Mouse (Mus musculus): ENCODE results near the gene Ubxn11. TPM values are rescaled to one million over a fixed set of nuclear protein-coding genes. Genes with fewer than 3 reads are reported as not detected.

Gene Ubxn11
- polyA plus RNA-seq (2012; rRNA removed): 14.8 and 15.0 TPM in 2 replicates

DNA sequence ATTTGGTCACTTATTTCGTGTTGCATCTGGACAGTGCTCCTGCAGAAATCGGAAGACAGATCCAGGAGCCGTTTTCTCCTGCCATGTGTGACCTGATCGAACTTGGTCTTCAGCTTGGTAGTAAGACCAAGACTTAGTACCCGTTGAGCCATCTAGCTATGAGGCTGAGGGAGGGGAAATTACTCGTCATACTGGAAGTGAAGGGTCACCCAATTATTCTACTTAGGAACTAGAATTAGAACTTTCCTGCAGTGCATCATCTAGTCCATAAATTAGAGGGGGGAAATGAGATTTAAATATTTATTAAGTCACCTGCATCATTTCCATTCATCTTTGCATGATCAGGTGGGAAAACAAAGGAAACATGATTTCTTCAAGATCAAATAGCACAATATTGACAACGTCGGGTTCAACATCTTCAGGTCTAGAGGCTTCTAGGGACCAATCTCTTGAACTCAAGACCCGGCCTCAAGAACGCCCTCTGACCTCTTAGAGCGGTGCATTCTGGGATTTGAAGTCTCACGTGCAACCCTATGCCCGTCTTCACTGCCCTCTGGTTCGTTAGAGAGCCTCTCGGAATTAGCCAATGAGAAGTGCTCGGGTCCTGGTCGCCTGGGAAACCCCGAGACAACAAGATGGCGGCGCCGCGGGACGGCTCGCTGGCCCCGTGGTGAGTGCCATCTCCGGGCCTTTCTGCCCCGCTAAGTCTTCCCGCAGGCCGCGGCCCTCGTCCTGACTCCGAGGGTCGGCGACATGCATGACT lies at the start of gene Ubxn11:
Ubxn11 (plus strand) TSS at position 592 of the 763 bp plus-strand sequence.
- WGBS: 19% methylated on average over 34 of the region's 34 CpGs
- TF ChIP-seq POLR2A (IDR thresholded peaks at IDR 0.05; ENCODE audit: borderline replicate concordance, insufficient read depth, low read length) (no peak), CTCF (IDR thresholded peaks at IDR 0.05; ENCODE audit: borderline replicate concordance, insufficient read depth, low read depth, low read length) (no peak)
- H3K4me3 ChIP-seq (replicated peaks; ENCODE audit: insufficient read depth, low read depth, low read length): peak within 1 kb of the TSS; percentile 82
- no peaks in the 10 kb centered on the region for H3K4me1 ChIP-seq (ENCODE audit: control insufficient read depth, insufficient read depth, low read length)
- peak; percentile 90 to 93 for DNase-seq
- no peaks in the 10 kb centered on the region for H3K27me3 ChIP-seq (ENCODE audit: control insufficient read depth, insufficient read depth, low read length)
- no peak within 1 kb of the TSS for H3K27ac ChIP-seq (ENCODE audit: insufficient read depth, low read length)

DNA sequence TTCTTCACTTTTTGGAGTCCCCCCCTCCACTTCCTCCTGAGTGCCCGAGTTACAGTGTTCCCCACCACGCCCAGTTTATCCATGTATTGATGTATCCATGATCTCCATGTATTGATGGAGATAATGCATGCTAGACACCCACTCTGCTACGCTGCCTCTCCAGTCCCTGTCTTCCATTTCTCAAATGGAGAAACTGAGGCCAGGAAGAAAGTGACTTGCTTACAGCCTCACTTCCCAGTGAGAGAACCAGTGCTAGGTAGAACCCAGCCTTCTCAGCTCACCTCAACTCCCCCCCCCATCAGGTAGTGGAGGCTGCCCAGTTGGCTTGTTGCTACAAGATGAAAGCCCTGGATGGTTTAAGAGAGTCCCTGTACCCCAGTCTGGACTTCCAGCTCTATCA lies 48.8 kb upstream of the Ubxn11 start, which contains the start of gene Zfp683:
Zfp683 (plus strand) TSS at position 301 of the 400 bp plus-strand sequence.
- 88% methylated on average over 3 of the region's 3 CpGs for WGBS
- no peak within 1 kb of the TSS for H3K27ac ChIP-seq (ENCODE audit: insufficient read depth, low read length)
- no peak for DNase-seq
- TF ChIP-seq CTCF (IDR thresholded peaks at IDR 0.05; ENCODE audit: borderline replicate concordance, insufficient read depth, low read depth, low read length) (no peak), POLR2A (IDR thresholded peaks at IDR 0.05; ENCODE audit: borderline replicate concordance, insufficient read depth, low read length) (no peak)
- no peak within 1 kb of the TSS for H3K4me3 ChIP-seq (replicated peaks; ENCODE audit: insufficient read depth, low read depth, low read length)
- peaks cover 7% of the 10 kb centered on the region for H3K4me1 ChIP-seq (ENCODE audit: control insufficient read depth, insufficient read depth, low read length)
- H3K27me3 ChIP-seq (ENCODE audit: control insufficient read depth, insufficient read depth, low read length): no peaks in the 10 kb centered on the region

GRCm38 (mm10) chr4:134058166-134058715 lies 44.1 kb upstream of the Ubxn11 start:
- DNase-seq: no peak
- no peaks in the 10 kb centered on the region for H3K27me3 ChIP-seq (ENCODE audit: control insufficient read depth, insufficient read depth, low read length)
- H3K4me1 ChIP-seq (ENCODE audit: control insufficient read depth, insufficient read depth, low read length): no peaks in the 10 kb centered on the region; the same call in 1 of the 2 replicates
- 34% methylated on average over 14 of the region's 14 CpGs for WGBS
- H3K4me3 ChIP-seq (replicated peaks; ENCODE audit: insufficient read depth, low read depth, low read length): no peak overlapping the region
- no peak for TF ChIP-seq CTCF (IDR thresholded peaks at IDR 0.05; ENCODE audit: borderline replicate concordance, insufficient read depth, low read depth, low read length)
- TF ChIP-seq POLR2A (IDR thresholded peaks at IDR 0.05; ENCODE audit: borderline replicate concordance, insufficient read depth, low read length): no peak
- H3K27ac ChIP-seq (ENCODE audit: insufficient read depth, low read length): no peak overlapping the region

- no peaks in the 10 kb centered on the region for H3K27me3 ChIP-seq (ENCODE audit: control insufficient read depth, insufficient read depth, low read length)
- no peak for DNase-seq
- no peak overlapping the region for H3K27ac ChIP-seq (ENCODE audit: insufficient read depth, low read length)
- no peak for TF ChIP-seq POLR2A (IDR thresholded peaks at IDR 0.05; ENCODE audit: borderline replicate concordance, insufficient read depth, low read length)
- no peak for TF ChIP-seq CTCF (IDR thresholded peaks at IDR 0.05; ENCODE audit: borderline replicate concordance, insufficient read depth, low read depth, low read length)
- H3K4me3 ChIP-seq (replicated peaks; ENCODE audit: insufficient read depth, low read depth, low read length): no peak overlapping the region
- no peaks in the 10 kb centered on the region for H3K4me1 ChIP-seq (ENCODE audit: control insufficient read depth, insufficient read depth, low read length)
- WGBS: 84% methylated on average over 6 of the region's 6 CpGs
These were observed 43.5 kb upstream of the Ubxn11 start for GRCm38 (mm10) chr4:134058908-134059307.

GRCm38 (mm10) chr4:134060135-134060865 lies 42.1 kb upstream of the Ubxn11 start, which contains the start of gene Crybg2:
Gene Crybg2 (plus strand): TSS chr4:134060815.
- H3K4me3 ChIP-seq (replicated peaks; ENCODE audit: insufficient read depth, low read depth, low read length): no peak within 1 kb of the TSS
- 54% methylated on average over 28 of the region's 28 CpGs for WGBS
- H3K27ac ChIP-seq (ENCODE audit: insufficient read depth, low read length): no peak within 1 kb of the TSS
- H3K27me3 ChIP-seq (ENCODE audit: control insufficient read depth, insufficient read depth, low read length): no peaks in the 10 kb centered on the region
- DNase-seq: no peak
- TF ChIP-seq POLR2A (IDR thresholded peaks at IDR 0.05; ENCODE audit: borderline replicate concordance, insufficient read depth, low read length) (no peak), CTCF (IDR thresholded peaks at IDR 0.05; ENCODE audit: borderline replicate concordance, insufficient read depth, low read depth, low read length) (no peak)
- no peaks in the 10 kb centered on the region for H3K4me1 ChIP-seq (ENCODE audit: control insufficient read depth, insufficient read depth, low read length)

GRCm38 (mm10) chr4:134061166-134061830 lies 41.1 kb upstream of the Ubxn11 start:
- WGBS: 50% methylated on average over 18 of the region's 18 CpGs
- TF ChIP-seq POLR2A (IDR thresholded peaks at IDR 0.05; ENCODE audit: borderline replicate concordance, insufficient read depth, low read length) (no peak), CTCF (IDR thresholded peaks at IDR 0.05; ENCODE audit: borderline replicate concordance, insufficient read depth, low read depth, low read length) (no peak)
- Histone ChIP-seq H3K4me1 (ENCODE audit: control insufficient read depth, insufficient read depth, low read length) (no peaks in the 10 kb centered on the region), H3K27me3 (ENCODE audit: control insufficient read depth, insufficient read depth, low read length) (no peaks in the 10 kb centered on the region), H3K27ac (ENCODE audit: insufficient read depth, low read length) (no peak overlapping the region), H3K4me3 (replicated peaks; ENCODE audit: insufficient read depth, low read depth, low read length) (no peak overlapping the region)
- no peak for DNase-seq

DNA sequence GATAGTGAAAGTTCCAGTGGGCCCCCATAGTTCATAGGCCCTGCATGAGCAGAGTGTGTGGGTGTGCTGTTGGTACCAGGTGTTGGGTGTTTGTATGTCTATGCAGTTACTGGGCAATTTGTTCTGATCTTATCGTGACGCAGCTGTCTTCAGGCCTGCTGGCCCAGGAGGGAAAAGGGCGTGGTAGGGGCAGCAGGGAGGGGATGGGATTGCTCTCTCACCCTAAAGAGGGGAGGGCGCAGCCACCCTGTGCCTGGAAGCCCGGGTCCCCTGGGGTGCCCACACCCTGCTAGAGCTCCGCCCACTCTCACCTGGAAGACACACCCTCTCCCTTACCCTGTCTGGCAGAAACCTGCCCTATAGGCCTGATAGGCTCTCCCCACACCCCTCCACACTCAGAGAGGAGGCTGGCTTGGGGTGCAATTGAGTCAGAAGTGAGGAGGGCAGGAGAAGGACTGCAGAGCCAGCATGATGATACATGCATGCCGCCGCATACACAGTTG lies 40.4 kb upstream of the Ubxn11 start:
- no peak for DNase-seq
- Histone ChIP-seq H3K27ac (ENCODE audit: insufficient read depth, low read length) (no peak overlapping the region), H3K27me3 (ENCODE audit: control insufficient read depth, insufficient read depth, low read length) (no peaks in the 10 kb centered on the region), H3K4me1 (ENCODE audit: control insufficient read depth, insufficient read depth, low read length) (no peaks in the 10 kb centered on the region), H3K4me3 (replicated peaks; ENCODE audit: insufficient read depth, low read depth, low read length) (no peak overlapping the region)
- TF ChIP-seq POLR2A (IDR thresholded peaks at IDR 0.05; ENCODE audit: borderline replicate concordance, insufficient read depth, low read length) (no peak), CTCF (IDR thresholded peaks at IDR 0.05; ENCODE audit: borderline replicate concordance, insufficient read depth, low read depth, low read length) (no peak)
- 47% methylated on average over 8 of the region's 8 CpGs for WGBS

Measured in cerebellum, adult 2 months (tissue).